Mouse (Mus musculus): Measurements from ENCODE around the gene Zdhhc23. TPM values are rescaled to one million over a fixed set of nuclear protein-coding genes. Genes with fewer than 3 reads are reported as not detected.

Zdhhc23 gene
- total and polyA plus RNA-seq, 2 experiments = 0.09 to 0.32 TPM

DNA sequence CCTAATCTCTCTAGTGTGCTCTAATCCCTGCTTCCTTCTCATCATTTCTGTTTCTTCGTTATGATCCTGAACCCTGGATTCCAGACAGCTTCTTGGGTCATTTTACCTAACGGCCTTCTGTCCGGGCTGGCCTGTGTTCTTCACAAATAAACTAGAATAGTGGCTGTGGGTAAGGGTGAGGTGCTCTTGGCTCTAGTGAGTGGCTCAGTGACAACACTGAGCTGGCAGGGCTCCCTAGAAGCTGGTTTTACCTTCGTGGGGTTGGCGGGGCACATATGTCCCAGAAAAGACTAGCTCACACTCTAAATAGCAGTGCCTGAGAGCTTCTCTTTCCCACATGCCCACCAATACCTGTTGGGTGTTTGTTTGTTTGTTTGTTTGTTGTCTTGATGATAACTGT, 19.9 kb upstream of the Zdhhc23 start:
- Histone ChIP-seq H3K36me3 (ENCODE audit: control insufficient read depth, insufficient read depth, low read length) (peaks cover 25% of the 10 kb centered on the region), H3K27ac (replicated peaks; ENCODE audit: insufficient read depth, low read depth, low read length) (no peak overlapping the region; the same call in 1 of the 2 replicates), H3K4me1 (ENCODE audit: control insufficient read depth, insufficient read depth, low read length) (no peaks in the 10 kb centered on the region), H3K27me3 (ENCODE audit: control insufficient read depth, insufficient read depth, low read length) (no peaks in the 10 kb centered on the region), H3K79me2 (ENCODE audit: control insufficient read depth, insufficient read depth, low read length) (no peaks in the 10 kb centered on the region), H3K4me3 (ENCODE audit: insufficient read depth, low read depth, low read length) (no peak overlapping the region), H3K9ac (ENCODE audit: low read depth, low read length) (no peak overlapping the region)
- DNase-seq (ENCODE audit: extremely low read depth, low read depth, low spot score) = peak; percentile 71
- WGBS = 23% methylated on average over 5 of the region's 5 CpGs
- TF ChIP-seq POLR2A (IDR thresholded peaks at IDR 0.05; ENCODE audit: extremely low read depth, insufficient read depth, low read length) (no peak), CTCF (IDR thresholded peaks at IDR 0.05; ENCODE audit: low read depth, low read length) (no peak)

- Histone ChIP-seq H3K27me3 (ENCODE audit: control insufficient read depth, insufficient read depth, low read length) (no peaks in the 10 kb centered on the region), H3K9ac (ENCODE audit: low read depth, low read length) (no peak overlapping the region), H3K36me3 (ENCODE audit: control insufficient read depth, insufficient read depth, low read length) (peaks cover 25% of the 10 kb centered on the region), H3K79me2 (ENCODE audit: control insufficient read depth, insufficient read depth, low read length) (no peaks in the 10 kb centered on the region), H3K4me1 (ENCODE audit: control insufficient read depth, insufficient read depth, low read length) (no peaks in the 10 kb centered on the region), H3K27ac (replicated peaks; ENCODE audit: insufficient read depth, low read depth, low read length) (0 out of 2 replicates have a peak overlapping the region, but pooled peaks have one; percentile 4), H3K4me3 (ENCODE audit: insufficient read depth, low read depth, low read length) (no peak overlapping the region)
- no peak for TF ChIP-seq POLR2A (IDR thresholded peaks at IDR 0.05; ENCODE audit: extremely low read depth, insufficient read depth, low read length)
- no peak for TF ChIP-seq CTCF (IDR thresholded peaks at IDR 0.05; ENCODE audit: low read depth, low read length)
- peak; percentile 86 for DNase-seq (ENCODE audit: extremely low read depth, low read depth, low spot score)
- 24% methylated on average over 8 of the region's 8 CpGs for WGBS
Measured at GRCm38 (mm10) chr16:43999111-43999510, 19.5 kb upstream of the Zdhhc23 start.

DNA sequence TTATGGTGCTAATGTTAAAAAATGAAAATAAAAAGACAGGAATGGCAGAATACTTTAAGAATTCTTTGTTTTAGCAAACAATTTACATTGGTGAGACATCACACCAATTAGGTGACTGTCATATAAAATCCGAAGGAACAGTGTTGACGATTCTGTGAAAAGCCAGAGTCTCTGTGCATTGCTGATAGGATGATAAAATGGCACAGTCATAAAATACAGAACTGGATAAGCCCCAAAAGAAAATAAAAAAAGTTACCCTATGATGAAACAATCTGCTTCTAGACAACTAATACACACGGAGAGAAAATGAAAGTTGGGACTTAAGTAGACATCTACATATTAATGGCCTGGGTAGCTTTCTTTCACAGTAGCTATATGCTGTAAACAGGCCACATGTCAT, 15.0 kb upstream of the Zdhhc23 start:
- peaks cover 36% of the 10 kb centered on the region for H3K36me3 ChIP-seq (ENCODE audit: control insufficient read depth, insufficient read depth, low read length)
- H3K9ac ChIP-seq (ENCODE audit: low read depth, low read length) = no peak overlapping the region
- no peaks in the 10 kb centered on the region for H3K27me3 ChIP-seq (ENCODE audit: control insufficient read depth, insufficient read depth, low read length)
- H3K27ac ChIP-seq (replicated peaks; ENCODE audit: insufficient read depth, low read depth, low read length) = no peak overlapping the region
- TF ChIP-seq CTCF (IDR thresholded peaks at IDR 0.05; ENCODE audit: low read depth, low read length) = no peak
- TF ChIP-seq POLR2A (IDR thresholded peaks at IDR 0.05; ENCODE audit: extremely low read depth, insufficient read depth, low read length) = no peak
- no peaks in the 10 kb centered on the region for H3K4me1 ChIP-seq (ENCODE audit: control insufficient read depth, insufficient read depth, low read length)
- H3K4me3 ChIP-seq (ENCODE audit: insufficient read depth, low read depth, low read length) = no peak overlapping the region
- no peak for DNase-seq (ENCODE audit: extremely low read depth, low read depth, low spot score)
- no peaks in the 10 kb centered on the region for H3K79me2 ChIP-seq (ENCODE audit: control insufficient read depth, insufficient read depth, low read length)
- WGBS = 90% methylated on average over 3 of the region's 3 CpGs

- TF ChIP-seq CTCF (IDR thresholded peaks at IDR 0.05; ENCODE audit: low read depth, low read length) (no peak), POLR2A (IDR thresholded peaks at IDR 0.05; ENCODE audit: extremely low read depth, insufficient read depth, low read length) (no peak)
- WGBS = 96% methylated on average over 4 of the region's 4 CpGs
- no peak for DNase-seq (ENCODE audit: extremely low read depth, low read depth, low spot score)
- no peaks in the 10 kb centered on the region for H3K4me1 ChIP-seq (ENCODE audit: control insufficient read depth, insufficient read depth, low read length)
- H3K27ac ChIP-seq (replicated peaks; ENCODE audit: insufficient read depth, low read depth, low read length) = no peak overlapping the region
- H3K9ac ChIP-seq (ENCODE audit: low read depth, low read length) = no peak overlapping the region
- H3K27me3 ChIP-seq (ENCODE audit: control insufficient read depth, insufficient read depth, low read length) = no peaks in the 10 kb centered on the region
- H3K4me3 ChIP-seq (ENCODE audit: insufficient read depth, low read depth, low read length) = no peak overlapping the region
- H3K79me2 ChIP-seq (ENCODE audit: control insufficient read depth, insufficient read depth, low read length) = no peaks in the 10 kb centered on the region
- peaks cover 52% of the 10 kb centered on the region for H3K36me3 ChIP-seq (ENCODE audit: control insufficient read depth, insufficient read depth, low read length)
Measured at GRCm38 (mm10) chr16:43986299-43986698, 6.7 kb upstream of the Zdhhc23 start.

DNA sequence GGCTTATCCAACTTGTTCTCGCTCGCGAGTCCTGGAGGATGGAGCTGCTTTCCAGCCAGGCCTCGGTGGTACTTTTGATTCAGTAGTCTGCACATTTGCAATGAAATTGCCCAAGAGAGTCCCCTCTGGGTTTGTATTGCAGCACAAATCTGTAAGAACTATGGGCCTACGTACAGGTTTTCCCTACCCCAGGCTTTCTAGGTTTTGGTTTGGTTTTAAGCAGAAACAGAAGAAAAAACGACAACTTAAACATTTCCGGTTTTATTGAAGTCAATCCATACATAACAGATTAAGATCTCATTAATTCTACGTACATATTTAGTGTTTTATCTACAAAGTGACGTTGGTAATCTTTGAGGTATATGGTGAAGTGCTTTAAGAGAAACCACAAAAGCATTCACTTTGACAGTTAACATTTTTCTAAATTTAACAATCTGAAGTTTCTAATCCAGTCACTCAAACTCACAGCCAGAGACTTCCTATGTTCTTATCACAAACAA, 569 bp upstream of the Zdhhc23 start:
- H3K36me3 ChIP-seq (ENCODE audit: control insufficient read depth, insufficient read depth, low read length) = peaks cover 19% of the 10 kb centered on the region
- no peaks in the 10 kb centered on the region for H3K27me3 ChIP-seq (ENCODE audit: control insufficient read depth, insufficient read depth, low read length)
- H3K4me1 ChIP-seq (ENCODE audit: control insufficient read depth, insufficient read depth, low read length) = no peaks in the 10 kb centered on the region; the same call in 1 of the 2 replicates
- no peak for TF ChIP-seq CTCF (IDR thresholded peaks at IDR 0.05; ENCODE audit: low read depth, low read length)
- no peak for TF ChIP-seq POLR2A (IDR thresholded peaks at IDR 0.05; ENCODE audit: extremely low read depth, insufficient read depth, low read length)
- H3K27ac ChIP-seq (replicated peaks; ENCODE audit: insufficient read depth, low read depth, low read length) = no peak overlapping the region
- H3K79me2 ChIP-seq (ENCODE audit: control insufficient read depth, insufficient read depth, low read length) = no peaks in the 10 kb centered on the region
- 38% methylated on average over 9 of the region's 9 CpGs for WGBS
- H3K9ac ChIP-seq (ENCODE audit: low read depth, low read length) = peak overlapping the region; percentile 69
- peak overlapping the region; percentile 81 for H3K4me3 ChIP-seq (ENCODE audit: insufficient read depth, low read depth, low read length)
- DNase-seq (ENCODE audit: extremely low read depth, low read depth, low spot score) = no peak

DNA sequence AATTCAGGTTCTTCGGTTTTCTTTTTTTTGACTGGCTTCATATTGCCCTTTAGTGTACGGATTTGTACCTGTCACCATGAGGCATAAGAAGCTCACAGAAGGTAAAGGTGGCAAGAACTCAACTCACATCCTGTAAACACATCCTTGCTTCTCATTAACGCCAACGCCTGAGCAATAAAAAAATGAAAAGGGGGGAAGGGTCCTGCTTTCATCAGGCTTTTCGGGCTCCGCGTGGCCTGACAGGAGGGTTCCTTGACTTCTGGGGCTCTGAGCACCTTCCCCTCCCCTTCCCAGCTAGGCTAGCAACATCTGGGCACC, 622 bp downstream of the Zdhhc23 start:
- H3K27me3 ChIP-seq (ENCODE audit: control insufficient read depth, insufficient read depth, low read length) = no peaks in the 10 kb centered on the region
- peaks cover 15% of the 10 kb centered on the region for H3K36me3 ChIP-seq (ENCODE audit: control insufficient read depth, insufficient read depth, low read length)
- no peak for TF ChIP-seq CTCF (IDR thresholded peaks at IDR 0.05; ENCODE audit: low read depth, low read length)
- no peak for TF ChIP-seq POLR2A (IDR thresholded peaks at IDR 0.05; ENCODE audit: extremely low read depth, insufficient read depth, low read length)
- no peaks in the 10 kb centered on the region for H3K79me2 ChIP-seq (ENCODE audit: control insufficient read depth, insufficient read depth, low read length)
- no peak for DNase-seq (ENCODE audit: extremely low read depth, low read depth, low spot score)
- no peaks in the 10 kb centered on the region; the same call in 1 of the 2 replicates for H3K4me1 ChIP-seq (ENCODE audit: control insufficient read depth, insufficient read depth, low read length)
- 54% methylated on average over 7 of the region's 7 CpGs for WGBS
- no peak overlapping the region for H3K9ac ChIP-seq (ENCODE audit: low read depth, low read length)
- peak overlapping the region; percentile 81 for H3K4me3 ChIP-seq (ENCODE audit: insufficient read depth, low read depth, low read length)
- H3K27ac ChIP-seq (replicated peaks; ENCODE audit: insufficient read depth, low read depth, low read length) = no peak overlapping the region
